Comparison of ENCODE assay signal across 8 mouse cellular contexts in the genomic region with DNA sequence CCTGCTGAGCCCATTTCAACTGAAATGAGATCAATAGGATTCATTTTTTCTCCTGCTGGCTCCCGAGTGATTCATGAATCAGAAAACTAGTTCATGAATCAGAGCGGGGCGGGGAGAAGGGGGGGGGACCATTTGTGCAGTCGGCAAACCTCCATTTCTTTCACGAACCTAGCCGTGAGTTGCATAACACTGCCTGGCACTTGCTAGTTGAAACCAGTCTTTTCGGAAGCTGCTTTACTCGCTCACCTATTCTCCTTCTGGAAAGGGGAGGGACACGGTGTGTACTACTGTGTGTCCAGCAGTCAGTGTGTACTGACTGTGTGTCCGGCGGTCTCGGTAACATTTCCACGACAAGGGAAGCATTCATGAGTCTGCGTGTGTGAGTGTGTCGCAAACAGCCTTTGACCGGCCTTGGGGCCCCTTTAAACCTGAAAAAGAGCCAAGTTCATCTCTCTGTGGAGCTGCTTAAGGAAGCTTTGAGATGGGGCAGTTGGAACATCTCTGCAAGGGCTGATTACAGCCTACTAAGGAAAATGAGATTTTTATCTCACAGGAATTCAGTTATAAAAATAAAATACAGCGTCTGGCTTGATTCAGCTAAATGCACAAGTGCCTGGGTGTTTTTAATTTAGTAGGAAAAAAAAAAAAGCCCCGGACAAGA.
DNase-seq lines count a peak whose midpoint lies in the region; ATAC-seq lines count a peak whose summit lies in the region.

No protein-coding gene starts in this region.

- H3K27me3 ChIP-seq in intestine, embryonic 14.5 days (replicated peaks; ENCODE audit: control insufficient read depth, insufficient read depth, low read length), result no peaks in the 10 kb centered on the region

- DNase-seq in CD4-positive, CD25-positive, alpha-beta regulatory T cell, adult 2 months (ENCODE audit: low read depth, low spot score), result peak; percentile 55
- peak; percentile 82 to 83 for DNase-seq in cerebellum, postnatal 25 days
- DNase-seq in gastrocnemius, postnatal 25 days, result peak; percentile 73
- peak; percentile 78 for DNase-seq in intestine, embryonic 14.5 days (ENCODE audit: low spot score)
- DNase-seq in left cerebral cortex, adult 8-10 months (ENCODE audit: low spot score in 2 of 2), result peak; percentile 59 to 73
- peak; percentile 69 to 77 for DNase-seq in lung, postnatal 4 days
- peak; percentile 76 for DNase-seq in right cerebral cortex, postnatal 25 days

- H3K27ac ChIP-seq in intestine, embryonic 14.5 days (ENCODE audit: low read depth), result peak overlapping the region; percentile 99

- H3K36me3 ChIP-seq in intestine, embryonic 14.5 days (ENCODE audit: control insufficient read depth, insufficient read depth, low read length), result no peaks in the 10 kb centered on the region

- no peak overlapping the region for H3K4me3 ChIP-seq in intestine, embryonic 14.5 days (ENCODE audit: low read depth, low read length)

- 21% methylated on average over 18 of the region's 18 CpGs for WGBS in intestine, embryonic 14.5 days

- no peak for ATAC-seq in CD4-positive, CD25-positive, alpha-beta regulatory T cell, adult 4 months
- ATAC-seq in intestine, embryonic 14.5 days (replicated peaks; ENCODE audit: low FRiP score, low TSS enrichment, low read depth), result no peak

- peak overlapping the region; percentile 34 for H3K9ac ChIP-seq in intestine, embryonic 14.5 days (ENCODE audit: low read length)

- peak overlapping the region; percentile 41 for H3K4me2 ChIP-seq in intestine, embryonic 14.5 days (ENCODE audit: low read length)

- H3K4me1 ChIP-seq in intestine, embryonic 14.5 days (replicated peaks; ENCODE audit: control insufficient read depth, insufficient read depth, low read length), result peaks cover 80% of the 10 kb centered on the region

- H3K9me3 ChIP-seq in intestine, embryonic 14.5 days (ENCODE audit: control insufficient read depth, low read length), result no peaks in the 10 kb centered on the region
